Mouse (Mus musculus): ENCODE measurements around the gene Birc2. TPM values are rescaled to one million over a fixed set of nuclear protein-coding genes. Genes with fewer than 3 reads are reported as not detected.

Birc2 gene
- polyA plus RNA-seq, 1 experiment from 2014 or later, result 39.8 TPM

Small RNA genes within 50 kb of the gene (microRNA-seq; reads per million reads assigned to microRNA genes)
- 4.7 reads per million, percentile 21 among the genes with 10 or more reads in this experiment for gene Mir5618

Other genes with a start within 250 kb of the Birc2 start
- gene Mmp20, start 208.8 kb downstream of the Birc2 start, polyA plus RNA-seq (2015; fragmentation: Nextera tagmentation; extraction: Ambion mirVana), result not detected in 2 replicates
- not detected in 2 replicates for gene Mmp7, start 145.0 kb downstream of the Birc2 start, polyA plus RNA-seq (2015; fragmentation: Nextera tagmentation; extraction: Ambion mirVana)
- 95.3 and 101 TPM in 2 replicates for gene Tmem123, start 73.0 kb downstream of the Birc2 start, polyA plus RNA-seq (2015; fragmentation: Nextera tagmentation; extraction: Ambion mirVana)
- gene Birc3, start 36.1 kb upstream of the Birc2 start, polyA plus RNA-seq (2015; fragmentation: Nextera tagmentation; extraction: Ambion mirVana), result 7.3 and 7.4 TPM in 2 replicates
- 35.7 and 37.1 TPM in 2 replicates for gene Yap1, start 167.5 kb upstream of the Birc2 start, polyA plus RNA-seq (2015; fragmentation: Nextera tagmentation; extraction: Ambion mirVana)
- 13.0 and 14.3 TPM in 2 replicates for gene Cfap300, start 205.8 kb upstream of the Birc2 start, polyA plus RNA-seq (2015; fragmentation: Nextera tagmentation; extraction: Ambion mirVana)

All from kidney, embryonic 16.5 days (tissue).